33 mouse cellular contexts compared by ENCODE assay signal in the genomic region with DNA sequence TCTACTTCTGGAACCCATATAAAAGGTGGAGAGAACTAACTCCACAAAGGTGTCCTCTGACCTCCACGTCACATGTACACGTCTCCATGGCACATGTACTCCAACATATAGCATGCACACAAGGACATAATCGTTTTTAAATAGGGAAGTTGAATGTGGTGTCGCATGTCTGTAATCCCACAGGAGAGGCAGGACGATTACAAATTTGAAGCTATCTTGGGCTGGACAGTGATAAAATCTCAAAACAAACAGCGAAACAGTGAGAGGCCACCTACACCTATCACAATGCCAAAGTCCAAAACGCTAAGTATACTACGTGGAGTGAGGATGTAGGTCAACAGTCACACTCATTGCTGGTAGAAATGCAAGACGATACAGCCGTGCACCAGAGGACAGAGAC. TPM values are rescaled to one million over a fixed set of nuclear protein-coding genes. Genes with fewer than 3 reads are reported as not detected.
A peak's percentile ranks its signal among the peaks of the same experiment; 100 is the strongest.
DNase-seq lines count a peak whose midpoint lies in the region; ATAC-seq and TF ChIP-seq lines count a peak whose summit lies in the region.
"Had no signal": no experiment of that assay in that cellular context is flagged by ENCODE, and none has a peak within 500 bp of the region (broad histone marks: within the 10 kb centered on the region; RNA-seq: fewer than 3 reads in every experiment).

No protein-coding gene starts in this region.

- no peak overlapping the region for H3K4me3 ChIP-seq in intestine, embryonic 14.5 days (ENCODE audit: low read depth, low read length)
- H3K4me3 ChIP-seq in liver, embryonic 15.5 days (replicated peaks), result no peak overlapping the region
- no peak overlapping the region for H3K4me3 ChIP-seq in stomach, postnatal 0 days (ENCODE audit: low read depth, low read length)
- H3K4me3 ChIP-seq: embryonic facial prominence, embryonic 10.5 days; embryonic facial prominence, embryonic 15.5 days; forebrain, embryonic 12.5 days; heart, embryonic 12.5 days; hindbrain, embryonic 15.5 days; megakaryocyte, embryonic 14.5 days; midbrain, embryonic 12.5 days; myocyte; neural tube, embryonic 12.5 days had no signal

- peak; percentile 61; the same call in 1 of the 2 replicates for ATAC-seq in intestine, embryonic 14.5 days (replicated peaks; ENCODE audit: low FRiP score, low TSS enrichment, low read depth)
- peak; percentile 53 for ATAC-seq in liver, embryonic 15.5 days (ENCODE audit: insufficient read depth)
- ATAC-seq in stomach, postnatal 0 days (ENCODE audit: low FRiP score, low TSS enrichment), result peak; percentile 93
- ATAC-seq: forebrain, postnatal 0 days; inflammation-experienced regulatory T-cells, adult 6 months; lung, postnatal 0 days had no signal

- no peaks in the 10 kb centered on the region for H3K27me3 ChIP-seq in intestine, embryonic 14.5 days (replicated peaks; ENCODE audit: control insufficient read depth, insufficient read depth, low read length)
- no peaks in the 10 kb centered on the region for H3K27me3 ChIP-seq in liver, embryonic 15.5 days
- no peaks in the 10 kb centered on the region for H3K27me3 ChIP-seq in stomach, postnatal 0 days (ENCODE audit: control insufficient read depth, insufficient read depth, low read length)
- H3K27me3 ChIP-seq: embryonic facial prominence, embryonic 15.5 days; forebrain, embryonic 12.5 days; heart, embryonic 12.5 days; hindbrain, embryonic 15.5 days; midbrain, embryonic 12.5 days; neural tube, embryonic 12.5 days had no signal

- no peaks in the 10 kb centered on the region for H3K9me3 ChIP-seq in intestine, embryonic 14.5 days (ENCODE audit: control insufficient read depth, low read length)
- H3K9me3 ChIP-seq in liver, embryonic 15.5 days (replicated peaks), result no peaks in the 10 kb centered on the region
- H3K9me3 ChIP-seq in stomach, postnatal 0 days (ENCODE audit: control insufficient read depth, low read length), result no peaks in the 10 kb centered on the region
- H3K9me3 ChIP-seq: embryonic facial prominence, embryonic 10.5 days; embryonic facial prominence, embryonic 15.5 days; forebrain, embryonic 12.5 days; G1E; heart, embryonic 12.5 days; hindbrain, embryonic 15.5 days; midbrain, embryonic 12.5 days; neural tube, embryonic 12.5 days had no signal

- H3K4me1 ChIP-seq in intestine, embryonic 14.5 days (replicated peaks; ENCODE audit: control insufficient read depth, insufficient read depth, low read length), result no peaks in the 10 kb centered on the region
- H3K4me1 ChIP-seq in liver, embryonic 15.5 days (replicated peaks), result peaks cover 24% of the 10 kb centered on the region
- H3K4me1 ChIP-seq in stomach, postnatal 0 days (replicated peaks; ENCODE audit: control insufficient read depth, insufficient read depth), result no peaks in the 10 kb centered on the region
- H3K4me1 ChIP-seq: embryonic facial prominence, embryonic 15.5 days; forebrain, embryonic 12.5 days; heart, embryonic 12.5 days; hindbrain, embryonic 15.5 days; midbrain, embryonic 12.5 days; neural tube, embryonic 12.5 days had no signal

- peak overlapping the region; percentile 6; the same call in 1 of the 2 replicates for H3K27ac ChIP-seq in intestine, embryonic 14.5 days (ENCODE audit: low read depth)
- peak overlapping the region; percentile 68 for H3K27ac ChIP-seq in liver, embryonic 15.5 days (replicated peaks)
- no peak overlapping the region for H3K27ac ChIP-seq in stomach, postnatal 0 days (replicated peaks)
- H3K27ac ChIP-seq: embryonic facial prominence, embryonic 10.5 days; embryonic facial prominence, embryonic 15.5 days; forebrain, embryonic 12.5 days; hindbrain, embryonic 15.5 days; midbrain, embryonic 12.5 days; neural tube, embryonic 12.5 days had no signal

- WGBS in intestine, embryonic 14.5 days, result 73% methylated on average over 10 of the region's 10 CpGs
- 34% methylated on average over 10 of the region's 10 CpGs for WGBS in large intestine, adult 2 months
- 66% methylated on average over 10 of the region's 10 CpGs for WGBS in liver, embryonic 15.5 days (ENCODE audit: insufficient replicate concordance)
- WGBS in stomach, postnatal 0 days, result 69% methylated on average over 10 of the region's 10 CpGs

- no peak for TF ChIP-seq EP300 in stomach, postnatal 0 days (optimal IDR thresholded peaks at IDR 0.05)

- no peak overlapping the region for H3K9ac ChIP-seq in intestine, embryonic 14.5 days (ENCODE audit: low read length)
- H3K9ac ChIP-seq in liver, embryonic 15.5 days, result no peak overlapping the region
- H3K9ac ChIP-seq in stomach, postnatal 0 days (ENCODE audit: low read length), result no peak overlapping the region
- H3K9ac ChIP-seq: embryonic facial prominence, embryonic 15.5 days; forebrain, embryonic 12.5 days; forebrain, postnatal 0 days; heart, embryonic 12.5 days; hindbrain, embryonic 15.5 days; midbrain, embryonic 12.5 days; neural tube, embryonic 12.5 days had no signal

- no peak for TF ChIP-seq CTCF in stomach, postnatal 0 days (IDR thresholded peaks at IDR 0.05; ENCODE audit: low read depth)

- DNase-seq in intestine, embryonic 14.5 days (ENCODE audit: low spot score), result peak; percentile 57
- peak; percentile 66 for DNase-seq in large intestine, adult 2 months (ENCODE audit: low read depth, low spot score)
- peak; percentile 33 for DNase-seq in stomach, postnatal 0 days (ENCODE audit: low spot score)
- DNase-seq in cerebellum, adult 9-10 months, result no peak
- no peak for DNase-seq in cerebellum, postnatal 36 days
- no peak for DNase-seq in cerebellum, adult 11-12 months
- DNase-seq: adrenal gland, postnatal 10 days; cerebellum, adult 18-20 months; cerebellum, postnatal 14 days; forebrain, postnatal 0 days; gastrocnemius, postnatal 25 days; kidney, adult 9 months; kidney, postnatal 10 days; layer of hippocampus, adult 9-11 months; lung, adult 18-20 months; lung, postnatal 4 days; right cerebral cortex, adult 18-20 months; thymus, postnatal 14 days had no signal

- no peak overlapping the region for H3K4me2 ChIP-seq in intestine, embryonic 14.5 days (ENCODE audit: low read length)
- no peak overlapping the region for H3K4me2 ChIP-seq in liver, embryonic 15.5 days
- no peak overlapping the region for H3K4me2 ChIP-seq in stomach, postnatal 0 days (replicated peaks; ENCODE audit: low read depth)
- H3K4me2 ChIP-seq: embryonic facial prominence, embryonic 15.5 days; forebrain, embryonic 12.5 days; heart, embryonic 12.5 days; hindbrain, embryonic 15.5 days; midbrain, embryonic 12.5 days; neural tube, embryonic 12.5 days had no signal

- peaks cover 30% of the 10 kb centered on the region for H3K36me3 ChIP-seq in intestine, embryonic 14.5 days (ENCODE audit: control insufficient read depth, insufficient read depth, low read length)
- H3K36me3 ChIP-seq in liver, embryonic 15.5 days (replicated peaks), result peaks cover 26% of the 10 kb centered on the region
- H3K36me3 ChIP-seq in stomach, postnatal 0 days (ENCODE audit: control insufficient read depth, insufficient read depth, low read length), result peaks cover 12% of the 10 kb centered on the region

RNA-seq across cellular contexts. Expression of a gene that starts 7.4 kb away (rescaled TPM):
- 2.6 and 2.8 TPM in 2 replicates for polyA plus RNA-seq in intestine, embryonic 14.5 days (2014; fragmentation: Nextera tagmentation; extraction: Ambion mirVana)
- polyA plus RNA-seq in large intestine, adult 2 months (2012; rRNA removed), result 24.7 and 67.9 TPM in 2 replicates
- polyA plus RNA-seq in liver, embryonic 15.5 days (2015; fragmentation: Nextera tagmentation; extraction: Ambion mirVana), result 2.3 and 2.6 TPM in 2 replicates
- polyA plus RNA-seq in stomach, postnatal 0 days (2015; fragmentation: Nextera tagmentation; extraction: Ambion mirVana), result 1.6 and 1.7 TPM in 2 replicates

RNA-seq across cellular contexts. Expression of a gene that starts 29.4 kb away (rescaled TPM):
- not detected in 2 replicates for polyA plus RNA-seq in intestine, embryonic 14.5 days (2014; fragmentation: Nextera tagmentation; extraction: Ambion mirVana)
- polyA plus RNA-seq in large intestine, adult 2 months (2012; rRNA removed), result 0.32 and 0.77 TPM in 2 replicates
- 0.17 and 0.26 TPM in 2 replicates for polyA plus RNA-seq in liver, embryonic 15.5 days (2015; fragmentation: Nextera tagmentation; extraction: Ambion mirVana)
- 0.36 and 0.45 TPM in 2 replicates for polyA plus RNA-seq in stomach, postnatal 0 days (2015; fragmentation: Nextera tagmentation; extraction: Ambion mirVana)
- polyA plus RNA-seq: G1E; heart, embryonic 12.5 days; heart, postnatal 0 days; myocyte; neural tube, embryonic 12.5 days had no signal

RNA-seq across cellular contexts. Expression of a gene that starts 36.2 kb away (rescaled TPM):
- polyA plus RNA-seq in intestine, embryonic 14.5 days (2014; fragmentation: Nextera tagmentation; extraction: Ambion mirVana), result 0.09 TPM in 1 of 2 replicates, not detected in the other
- 0.87 and 1.3 TPM in 2 replicates for polyA plus RNA-seq in large intestine, adult 2 months (2012; rRNA removed)
- polyA plus RNA-seq in liver, embryonic 15.5 days (2015; fragmentation: Nextera tagmentation; extraction: Ambion mirVana), result 0.32 and 0.44 TPM in 2 replicates
- polyA plus RNA-seq in stomach, postnatal 0 days (2015; fragmentation: Nextera tagmentation; extraction: Ambion mirVana), result 1.7 and 1.8 TPM in 2 replicates
- polyA plus RNA-seq: forebrain, embryonic 12.5 days; G1E; myocyte had no signal

RNA-seq across cellular contexts. Expression of a gene that starts 38.6 kb away (rescaled TPM):
- polyA plus RNA-seq in intestine, embryonic 14.5 days (2014; fragmentation: Nextera tagmentation; extraction: Ambion mirVana), result 16.4 and 16.6 TPM in 2 replicates
- polyA plus RNA-seq in large intestine, adult 2 months (2012; rRNA removed), result 17.5 and 24.8 TPM in 2 replicates
- 9.6 and 10.8 TPM in 2 replicates for polyA plus RNA-seq in liver, embryonic 15.5 days (2015; fragmentation: Nextera tagmentation; extraction: Ambion mirVana)
- 4.9 and 5.5 TPM in 2 replicates for polyA plus RNA-seq in stomach, postnatal 0 days (2015; fragmentation: Nextera tagmentation; extraction: Ambion mirVana)

RNA-seq across cellular contexts. Expression of a gene that starts 46.6 kb away (rescaled TPM):
- polyA plus RNA-seq in intestine, embryonic 14.5 days (2014; fragmentation: Nextera tagmentation; extraction: Ambion mirVana), result not detected in 2 replicates
- polyA plus RNA-seq in large intestine, adult 2 months (2012; rRNA removed), result 23.9 and 28.2 TPM in 2 replicates
- 0.14 and 0.21 TPM in 2 replicates for polyA plus RNA-seq in liver, embryonic 15.5 days (2015; fragmentation: Nextera tagmentation; extraction: Ambion mirVana)
- polyA plus RNA-seq in stomach, postnatal 0 days (2015; fragmentation: Nextera tagmentation; extraction: Ambion mirVana), result 5.8 and 5.9 TPM in 2 replicates
- polyA plus RNA-seq: embryonic facial prominence, embryonic 10.5 days; forebrain, embryonic 12.5 days; forebrain, postnatal 0 days; G1E; heart, embryonic 12.5 days; heart, postnatal 0 days; hindbrain, embryonic 15.5 days; midbrain, embryonic 12.5 days; midbrain, postnatal 0 days; neural tube, embryonic 12.5 days had no signal

Comparison
In these comparisons a context has a peak if more than half of its experiments do, and no peak if none do; other contexts are left out.
1. DNase-seq: peak in intestine, embryonic 14.5 days (single experiment), large intestine, adult 2 months (single experiment) and stomach, postnatal 0 days (single experiment); none in cerebellum, adult 9-10 months (single experiment), cerebellum, postnatal 36 days (0 of 2) and cerebellum, adult 11-12 months (single experiment).
2. Peak in every context shown above with its lines, with median percentiles within 50 percentile points of each other: ATAC-seq.